Mouse (Mus musculus) lung, adult 18-20 months (tissue): Measurements from ENCODE around the gene 2200002D01Rik.
"Not testable (repeated sequence)": the region's sequence is repeated elsewhere in the genome, so short reads cannot be mapped to it uniquely, and the experiment has no call there.

Experiments
- DNase-seq, 2 experiments: peaks; one replicate each; pipeline ENCODE4 v3.0.0; 2022; ENCODE audit warnings: mixed read lengths in 2 of 2

The 2200002D01Rik gene

GRCm38 (mm10) chr7:29279261-29279660, 31.0 kb upstream of the 2200002D01Rik start:
- no peak for DNase-seq

- no peak for DNase-seq
Observed at GRCm38 (mm10) chr7:29277510-29277909, 29.2 kb upstream of the 2200002D01Rik start.

- DNase-seq, result no peak
Observed at GRCm38 (mm10) chr7:29276715-29277114, 28.4 kb upstream of the 2200002D01Rik start.

- DNase-seq, result no peak
Observed at GRCm38 (mm10) chr7:29271687-29272465, 23.6 kb upstream of the 2200002D01Rik start.

- no peak for DNase-seq
Observed at GRCm38 (mm10) chr7:29270445-29270844, 22.2 kb upstream of the 2200002D01Rik start.

- peak in 1 of 2 experiments; percentile 58 for DNase-seq
Observed at GRCm38 (mm10) chr7:29266931-29267330, 18.7 kb upstream of the 2200002D01Rik start.

- no peak for DNase-seq
Observed at GRCm38 (mm10) chr7:29265636-29266035, 17.4 kb upstream of the 2200002D01Rik start.

- no peak for DNase-seq
Observed at GRCm38 (mm10) chr7:29263831-29264230, 15.6 kb upstream of the 2200002D01Rik start.

GRCm38 (mm10) chr7:29262151-29262550, 13.9 kb upstream of the 2200002D01Rik start:
- no peak for DNase-seq

- DNase-seq, result no peak
Observed at GRCm38 (mm10) chr7:29259781-29260730, 11.8 kb upstream of the 2200002D01Rik start.

- peak; percentile 92 to 95 for DNase-seq
Observed at GRCm38 (mm10) chr7:29257368-29257767, 9.1 kb upstream of the 2200002D01Rik start.

GRCm38 (mm10) chr7:29255875-29256274, 7.6 kb upstream of the 2200002D01Rik start:
- DNase-seq, result peak; percentile 55 to 65

- DNase-seq, result no peak
Observed at GRCm38 (mm10) chr7:29253842-29254241, 5.6 kb upstream of the 2200002D01Rik start.

- DNase-seq, result no peak
Observed at GRCm38 (mm10) chr7:29251166-29251565, 2.9 kb upstream of the 2200002D01Rik start.

GRCm38 (mm10) chr7:29247706-29248105, 560 bp downstream of the 2200002D01Rik start:
- no peak for DNase-seq

GRCm38 (mm10) chr7:29247314-29247700, 959 bp downstream of the 2200002D01Rik start:
- peak; percentile 80 to 84 for DNase-seq

- DNase-seq, result no peak
Observed at GRCm38 (mm10) chr7:29246619-29247313, 1.5 kb downstream of the 2200002D01Rik start.

- DNase-seq, result no peak
Observed at GRCm38 (mm10) chr7:29246015-29246414, 2.3 kb downstream of the 2200002D01Rik start.

- DNase-seq, result no peak
Observed at GRCm38 (mm10) chr7:29244732-29245416, 3.4 kb downstream of the 2200002D01Rik start.

GRCm38 (mm10) chr7:29238019-29238967, 10.0 kb downstream of the 2200002D01Rik start, which contains the start of gene Yif1b:
Gene Yif1b (plus strand): TSS chr7:29238329.
- peak; percentile 99 for DNase-seq

- DNase-seq, result not testable (repeated sequence)
Observed at GRCm38 (mm10) chr7:29237596-29237995, 10.7 kb downstream of the 2200002D01Rik start.
